Mouse (Mus musculus) kidney, postnatal 0 days (tissue): ENCODE results near the gene Gm364. TPM values are rescaled to one million over a fixed set of nuclear protein-coding genes. Genes with fewer than 3 reads are reported as not detected.

ENCODE experiments used
- ATAC-seq: fragments of 200-750 bp; cut with Nextera tagmentation; replicated peaks from 2 replicates; pipeline ENCODE4 v1.8.0; 2017; ENCODE audit warnings: low read depth, moderate number of reproducible peaks, moderate TSS enrichment, moderate library complexity; ENCODE audit not compliant: low FRiP score
- DNase-seq: peaks from one replicate; pipeline ENCODE4 v3.0.0-alpha.2; 2016; ENCODE audit warnings: low spot score
- H3K27ac ChIP-seq: fragments of 300-500 bp; sonication (generic); 2 replicates; pipeline ENCODE4 v1.5.1; 2014; ENCODE audit warnings: mild to moderate bottlenecking
- H3K27me3 ChIP-seq: fragments of 300-500 bp; sonication (generic); 2 replicates; pipeline ENCODE4 v1.6.1; 2014; ENCODE audit warnings: low read length, mixed read lengths; ENCODE audit not compliant: insufficient read depth
- H3K36me3 ChIP-seq: fragments of 300-500 bp; sonication (generic); 2 replicates; pipeline ENCODE4 v1.6.1; 2014; ENCODE audit warnings: low read length, mixed read lengths; ENCODE audit not compliant: insufficient read depth
- H3K4me1 ChIP-seq: fragments of 300-500 bp; sonication (generic); replicated peaks from 2 replicates; pipeline ENCODE4 v1.6.1; 2014; ENCODE audit warnings: antibody characterized with exemption, low read length, mixed read lengths; ENCODE audit not compliant: insufficient read depth
- H3K4me2 ChIP-seq: fragments of 300-500 bp; sonication (generic); 2 replicates; pipeline ENCODE4 v1.6.1; 2014; ENCODE audit warnings: mild to moderate bottlenecking, low read length, moderate library complexity, mixed read lengths
- H3K4me3 ChIP-seq: fragments of 300-500 bp; sonication (generic); replicated peaks from 2 replicates; pipeline ENCODE4 v1.5.1; 2014; ENCODE audit warnings: low read depth, low read length
- H3K9ac ChIP-seq: fragments of 300-500 bp; sonication (generic); 2 replicates; pipeline ENCODE4 v1.6.1; 2014; ENCODE audit warnings: low read depth, low read length
- H3K9me3 ChIP-seq: fragments of 300-500 bp; sonication (generic); replicated peaks from 2 replicates; pipeline ENCODE4 v1.6.1; 2016; ENCODE audit warnings: low read length, inconsistent platforms, mixed read lengths
- CTCF ChIP-seq: IDR thresholded peaks from 2 replicates; pipeline ENCODE4 v1.5.1; 2016; ENCODE audit warnings: antibody characterized with exemption, low read depth, mild to moderate bottlenecking, moderate library complexity
- WGBS: fragments of 180-500 bp; shearing (Covaris S2); extraction: QIAGEN DNeasy Blood & Tissue Kit; methylation state at CpG from one replicate; pipeline ENCODE4 v1.1.7; 2014; 5-methylcytosine and 5-hydroxymethylcytosine counted together
- polyA plus RNA-seq: library from polyadenylated mRNA; unstranded; fragments of >200 nt; fragmentation: Nextera tagmentation; extraction: Ambion mirVana; gene quantifications from 2 replicates; pipeline ENCODE4 v1.2.1, GENCODE M21; 2015

Gene Gm364
- polyA plus RNA-seq, 1 experiment from 2014 or later, result not detected

DNA sequence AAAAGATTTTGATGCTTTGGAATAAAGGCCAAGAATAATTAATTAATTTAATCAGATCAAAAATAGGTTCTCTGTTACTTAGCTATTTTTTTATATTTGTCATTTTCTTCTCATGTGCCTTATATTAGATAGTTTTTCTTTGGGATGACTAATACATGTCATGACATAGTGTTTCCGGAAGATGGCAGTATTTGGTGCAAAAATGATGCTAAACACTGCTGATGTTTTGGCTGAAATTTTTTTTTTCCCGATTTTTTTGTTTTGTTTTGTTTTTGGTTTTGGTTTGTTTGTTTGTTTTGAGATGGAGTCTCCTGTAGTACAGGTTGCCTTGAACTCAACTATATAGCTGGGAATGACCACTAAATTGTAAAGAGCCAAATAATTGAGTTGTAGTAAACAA lies 22.7 kb downstream of the Gm364 start:
- ATAC-seq, result no peak

DNA sequence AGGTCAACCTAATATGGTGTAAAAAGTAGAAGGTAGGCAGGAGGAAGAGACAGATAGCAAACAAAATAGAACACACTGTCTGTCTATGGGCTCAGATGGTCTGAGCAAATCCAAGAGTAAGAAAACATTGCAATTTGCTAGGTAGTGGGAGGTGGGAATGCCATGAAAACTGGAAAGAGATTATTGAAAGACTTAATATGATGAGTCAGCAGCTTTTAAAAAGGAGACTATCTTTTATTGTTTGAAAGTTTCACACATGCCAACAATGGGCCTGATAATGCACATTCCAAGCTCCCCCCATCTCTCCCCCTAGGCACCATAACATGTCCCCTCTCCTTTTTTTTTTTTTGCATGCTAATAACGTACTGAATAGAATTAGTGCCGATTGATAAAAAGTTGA lies 24.9 kb downstream of the Gm364 start:
- 90% methylated on average over 2 of the region's 2 CpGs for WGBS
- Histone ChIP-seq H3K4me2 (no peak overlapping the region), H3K27me3 (no peaks in the 10 kb centered on the region), H3K4me3 (no peak overlapping the region), H3K27ac (no peak overlapping the region), H3K9me3 (no peaks in the 10 kb centered on the region), H3K4me1 (no peaks in the 10 kb centered on the region), H3K9ac (no peak overlapping the region), H3K36me3 (no peaks in the 10 kb centered on the region)
- no peak for TF ChIP-seq CTCF
- no peak for ATAC-seq
- no peak for DNase-seq

More for the DNA sequence above, 22.7 kb downstream of the Gm364 start:
- TF ChIP-seq CTCF, result peak; percentile 60
- Histone ChIP-seq H3K9ac (no peak overlapping the region), H3K36me3 (no peaks in the 10 kb centered on the region), H3K4me3 (no peak overlapping the region), H3K9me3 (no peaks in the 10 kb centered on the region), H3K27me3 (no peaks in the 10 kb centered on the region), H3K27ac (no peak overlapping the region), H3K4me1 (no peaks in the 10 kb centered on the region), H3K4me2 (no peak overlapping the region)
- WGBS, result 8% methylated on average over 2 of the region's 2 CpGs
- peak; percentile 27 for DNase-seq

DNA sequence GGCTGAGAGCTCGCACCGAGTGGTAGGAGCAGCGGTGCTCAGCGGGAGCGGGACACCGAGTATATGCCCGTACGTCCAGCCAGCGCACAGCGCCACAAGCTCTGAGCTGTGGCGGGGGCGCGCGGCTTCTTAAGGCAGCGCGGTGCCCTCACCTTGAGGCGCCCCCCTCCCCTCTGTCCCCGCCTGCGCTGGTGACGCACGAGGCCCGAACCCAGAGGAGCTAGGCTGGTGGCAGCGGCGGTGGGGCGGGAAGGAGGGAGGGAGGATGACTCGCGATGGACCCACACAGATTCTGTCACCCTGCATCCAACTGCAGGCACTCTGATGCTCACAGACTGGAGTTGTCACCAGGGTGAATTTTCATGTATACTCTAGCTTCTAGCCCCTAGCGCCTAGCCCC lies 94.7 kb downstream of the Gm364 start, which contains the start of gene Gpr101:
Gpr101 (minus strand) TSS at position 124 of the 400 bp plus-strand sequence.
- Histone ChIP-seq H3K4me1 (no peaks in the 10 kb centered on the region), H3K27ac (no peak within 1 kb of the TSS), H3K4me3 (no peak within 1 kb of the TSS), H3K9me3 (no peaks in the 10 kb centered on the region), H3K36me3 (no peaks in the 10 kb centered on the region), H3K4me2 (peak within 1 kb of the TSS; percentile 32), H3K27me3 (peaks cover 8% of the 10 kb centered on the region; the same call in 1 of the 2 replicates), H3K9ac (no peak within 1 kb of the TSS)
- DNase-seq, result no peak
- 31% methylated on average over 24 of the region's 28 CpGs for WGBS
- no peak for TF ChIP-seq CTCF
- ATAC-seq, result no peak

DNA sequence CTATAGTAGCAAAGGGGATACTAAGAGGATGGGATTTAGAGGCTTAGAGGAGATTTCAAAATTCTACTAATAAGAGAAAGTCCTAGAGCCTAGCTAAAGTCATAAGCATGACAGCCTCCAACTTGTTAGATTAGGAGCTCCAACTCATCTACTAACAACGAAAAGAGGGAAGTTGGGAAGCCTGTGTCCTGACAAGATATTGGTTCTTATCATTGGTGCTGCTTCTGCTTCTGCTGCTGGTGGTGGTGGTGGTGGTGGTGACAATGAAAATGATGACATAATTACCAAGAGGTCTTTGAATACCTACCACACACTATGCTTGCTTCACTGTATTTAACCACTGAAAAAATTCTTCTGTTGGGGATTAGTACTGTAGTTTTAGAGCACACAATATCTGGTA lies 97.3 kb downstream of the Gm364 start:
- no peak overlapping the region for H3K27ac ChIP-seq
- H3K4me1 ChIP-seq, result no peaks in the 10 kb centered on the region
- H3K27me3 ChIP-seq, result peaks cover 8% of the 10 kb centered on the region; the same call in 1 of the 2 replicates
- 89% methylated on average over 1 of the region's 1 CpGs for WGBS
- no peak overlapping the region for H3K4me2 ChIP-seq
- no peak overlapping the region for H3K4me3 ChIP-seq
- H3K9ac ChIP-seq, result no peak overlapping the region
- H3K9me3 ChIP-seq, result no peaks in the 10 kb centered on the region
- TF ChIP-seq CTCF, result no peak
- H3K36me3 ChIP-seq, result no peaks in the 10 kb centered on the region
- no peak for ATAC-seq
- no peak for DNase-seq

DNA sequence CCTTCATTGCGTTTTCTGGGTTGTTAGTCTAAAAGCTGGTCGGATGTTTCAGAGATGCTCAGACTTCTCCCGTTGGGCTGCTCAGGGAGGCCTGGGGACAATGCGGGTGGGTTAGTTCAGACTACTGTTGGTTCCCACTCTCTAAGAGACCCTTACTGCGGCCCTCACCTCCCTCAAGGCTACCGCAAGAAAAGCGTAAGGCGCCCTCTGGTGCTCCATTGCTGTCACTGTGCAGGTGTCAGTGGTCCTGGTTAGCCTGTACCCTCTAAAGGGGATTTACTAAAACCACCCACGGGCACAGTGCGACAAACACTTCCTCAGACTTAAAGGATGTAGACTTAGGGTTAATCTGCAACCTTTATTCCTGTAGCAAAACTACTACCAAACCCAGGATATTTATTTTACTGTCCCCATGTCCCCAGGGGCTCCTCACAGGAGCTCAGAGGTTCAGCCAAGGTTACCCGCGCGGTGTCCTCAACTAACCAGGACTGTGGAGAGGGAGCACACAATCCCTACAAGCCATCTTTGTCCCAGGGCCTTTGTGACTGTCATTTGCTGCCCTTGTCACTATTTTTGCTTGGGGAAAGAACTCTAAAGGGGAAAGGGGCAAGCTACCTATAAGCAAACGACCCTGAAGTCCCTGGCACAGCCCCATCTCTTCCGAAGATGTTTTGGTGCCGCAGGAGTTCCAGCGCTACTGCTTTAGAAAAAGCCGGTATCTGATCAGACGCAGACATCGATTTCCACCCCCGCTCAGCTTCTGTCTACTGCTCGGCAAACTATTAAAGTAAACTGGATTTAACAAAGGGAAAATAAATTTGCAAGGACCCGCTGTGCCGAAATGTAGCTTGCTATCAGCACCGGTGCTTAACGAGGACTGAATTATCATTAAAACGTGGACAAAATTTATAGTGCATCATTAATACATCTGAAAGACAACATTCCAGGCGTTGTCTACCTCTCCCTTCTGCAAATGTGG lies 112.5 kb downstream of the Gm364 start:
- 46% methylated on average over 28 of the region's 28 CpGs for WGBS
- no peaks in the 10 kb centered on the region for H3K27me3 ChIP-seq
- peak; percentile 12 for DNase-seq
- H3K9me3 ChIP-seq, result no peaks in the 10 kb centered on the region
- no peaks in the 10 kb centered on the region for H3K36me3 ChIP-seq
- peak; percentile 36; the same call in 1 of the 2 replicates for TF ChIP-seq CTCF
- H3K4me3 ChIP-seq, result no peak overlapping the region
- H3K4me1 ChIP-seq, result no peaks in the 10 kb centered on the region
- H3K4me2 ChIP-seq, result no peak overlapping the region
- no peak overlapping the region for H3K9ac ChIP-seq
- ATAC-seq, result no peak
- no peak overlapping the region for H3K27ac ChIP-seq

Other genes starting within 250 kb of the Gm364 start
- gene Cd40lg, start 197.0 kb upstream of the Gm364 start, polyA plus RNA-seq, result not detected in 2 replicates
- 4.6 and 6.1 TPM in 2 replicates for gene Arhgef6, start 70.4 kb upstream of the Gm364 start, polyA plus RNA-seq
- 102 and 107 TPM in 2 replicates for gene Rbmx, start 16.1 kb upstream of the Gm364 start, polyA plus RNA-seq
- gene Gpr101, start 94.6 kb downstream of the Gm364 start, polyA plus RNA-seq, result not detected in 2 replicates